Mouse (Mus musculus) lung, postnatal 0 days (tissue): ENCODE measurements around the gene Syne3.

Experiments
- CTCF ChIP-seq: IDR thresholded peaks from 2 replicates; pipeline ENCODE4 v1.5.1; 2016; ENCODE audit warnings: antibody characterized with exemption, mild to moderate bottlenecking
- EP300 ChIP-seq: IDR thresholded peaks from 2 replicates; pipeline ENCODE4 v1.6.1; 2016; ENCODE audit warnings: antibody characterized with exemption, mild to moderate bottlenecking, control low read depth

DNA sequence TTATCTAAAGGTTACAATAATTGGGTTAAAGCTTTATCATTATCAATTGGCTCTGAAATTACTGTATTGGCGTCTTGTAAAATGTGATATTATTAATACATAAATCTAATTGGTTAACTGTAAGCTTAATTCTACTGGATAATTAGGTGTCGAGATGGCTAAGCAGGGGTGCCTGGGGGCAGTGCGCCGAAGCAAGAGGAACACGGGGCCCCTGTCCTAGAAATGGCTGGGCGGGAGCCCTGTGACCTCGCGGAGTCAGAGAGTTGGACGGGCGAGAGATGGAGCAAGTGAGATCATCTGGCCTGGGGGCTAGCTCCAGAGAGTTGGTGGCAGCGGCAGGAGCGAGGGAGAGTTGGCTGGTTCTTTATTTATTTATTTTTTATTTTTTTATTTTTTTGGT lies 40.2 kb upstream of the Syne3 start:
- no peak for TF ChIP-seq CTCF
- TF ChIP-seq EP300, result no peak
